Mouse (Mus musculus) midbrain, postnatal 0 days (tissue): ENCODE data around the gene St3gal3. TPM values are rescaled to one million over a fixed set of nuclear protein-coding genes. Genes with fewer than 3 reads are reported as not detected.

ENCODE experiments used
- ATAC-seq: fragments of 200-750 bp; cut with Nextera tagmentation; 2 replicates; pipeline ENCODE4 v1.8.0; 2017; ENCODE audit warnings: moderate number of reproducible peaks, mild to moderate bottlenecking, moderate TSS enrichment, moderate library complexity; ENCODE audit not compliant: low FRiP score
- DNase-seq: peaks from one replicate; pipeline ENCODE4 v3.0.0-alpha.2; 2015; ENCODE audit warnings: low spot score
- H3K27ac ChIP-seq: fragments of 300-500 bp; sonication (generic); 2 replicates; pipeline ENCODE4 v1.5.1; 2014; ENCODE audit warnings: low read depth, mild to moderate bottlenecking, low read length, mixed read lengths
- H3K27me3 ChIP-seq: fragments of 300-500 bp; sonication (generic); 2 replicates; pipeline ENCODE4 v1.6.1; 2014; ENCODE audit warnings: low read length, control low read depth, mixed read lengths; ENCODE audit not compliant: insufficient read depth
- H3K36me3 ChIP-seq: fragments of 300-500 bp; sonication (generic); 2 replicates; pipeline ENCODE4 v1.6.1; 2014; ENCODE audit warnings: low read length, control low read depth, mixed read lengths; ENCODE audit not compliant: insufficient read depth
- H3K4me1 ChIP-seq: fragments of 300-500 bp; sonication (generic); 2 replicates; pipeline ENCODE4 v1.6.1; 2014; ENCODE audit warnings: mild to moderate bottlenecking, control low read depth, antibody characterized with exemption, low read length, mixed read lengths; ENCODE audit not compliant: insufficient read depth
- H3K4me2 ChIP-seq: fragments of 300-500 bp; sonication (generic); 2 replicates; pipeline ENCODE4 v1.6.1; 2014; ENCODE audit warnings: low read depth, mild to moderate bottlenecking, low read length, mixed read lengths; ENCODE audit not compliant: poor library complexity, severe bottlenecking
- H3K4me3 ChIP-seq: fragments of 300-500 bp; sonication (generic); 2 replicates; pipeline ENCODE4 v1.5.1; 2014; ENCODE audit warnings: low read depth, mild to moderate bottlenecking, low read length, moderate library complexity
- H3K9ac ChIP-seq: fragments of 300-500 bp; sonication (generic); replicated peaks from 2 replicates; pipeline ENCODE4 v1.6.1; 2014; ENCODE audit warnings: mild to moderate bottlenecking, low read length, moderate library complexity, mixed read lengths; ENCODE audit not compliant: poor library complexity, severe bottlenecking
- H3K9me3 ChIP-seq: fragments of 300-500 bp; sonication (generic); 2 replicates; pipeline ENCODE4 v1.6.1; 2016; ENCODE audit warnings: low read length, control low read depth
- CTCF ChIP-seq: IDR thresholded peaks from 2 replicates; pipeline ENCODE4 v1.5.1; 2016; ENCODE audit warnings: antibody characterized with exemption, mild to moderate bottlenecking
- WGBS: fragments of 180-500 bp; shearing (Covaris S2); extraction: QIAGEN DNeasy Blood & Tissue Kit; methylation state at CpG from one replicate; pipeline ENCODE4 v1.1.7; 2014; 5-methylcytosine and 5-hydroxymethylcytosine counted together
- polyA plus RNA-seq: library from polyadenylated mRNA; unstranded; fragments of >200 nt; fragmentation: Nextera tagmentation; extraction: Ambion mirVana; gene quantifications from 2 replicates; pipeline ENCODE4 v1.2.1, GENCODE M21; 2015
- total RNA-seq: library from RNA; depleted of rRNA; stranded (reverse); fragments of >200 nt; gene quantifications from 2 replicates; pipeline ENCODE4 v1.2.3, GENCODE M21; 2014

The St3gal3 gene
- total and polyA plus RNA-seq, 2 experiments from 2014 or later, result 10.7 to 46.3 TPM

DNA sequence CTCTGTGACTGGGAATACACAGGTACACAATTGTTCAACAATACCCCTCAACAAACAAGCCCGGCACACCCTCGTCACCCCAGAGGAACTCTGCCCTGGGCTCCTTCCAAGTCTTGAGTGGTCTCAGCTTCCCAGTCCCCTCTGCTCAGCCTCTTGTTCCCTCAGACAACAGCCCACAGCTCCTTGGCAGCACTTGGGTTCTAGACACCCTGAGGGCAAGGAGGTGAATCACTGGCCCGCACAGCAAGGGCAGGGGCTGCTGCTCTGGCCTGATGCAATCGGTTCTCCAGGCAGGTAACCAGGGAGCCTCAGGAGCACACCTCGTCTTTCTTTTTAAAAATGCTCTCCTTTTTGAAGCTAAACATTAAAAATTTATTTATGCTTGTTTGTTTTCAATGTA, 201.5 kb downstream of the St3gal3 start:
- Histone ChIP-seq H3K4me2 (no peak overlapping the region), H3K4me1 (0 out of 2 replicates have a peak, but pooled peaks cover 5% of the 10 kb centered on the region), H3K9me3 (no peaks in the 10 kb centered on the region), H3K4me3 (no peak overlapping the region), H3K27me3 (peaks cover 17% of the 10 kb centered on the region), H3K36me3 (peaks cover 12% of the 10 kb centered on the region; the same call in 1 of the 2 replicates), H3K9ac (no peak overlapping the region), H3K27ac (no peak overlapping the region)
- DNase-seq (no peak), ATAC-seq (no peak)
- no peak for TF ChIP-seq CTCF
- WGBS, result 90% methylated on average over 5 of the region's 5 CpGs

DNA sequence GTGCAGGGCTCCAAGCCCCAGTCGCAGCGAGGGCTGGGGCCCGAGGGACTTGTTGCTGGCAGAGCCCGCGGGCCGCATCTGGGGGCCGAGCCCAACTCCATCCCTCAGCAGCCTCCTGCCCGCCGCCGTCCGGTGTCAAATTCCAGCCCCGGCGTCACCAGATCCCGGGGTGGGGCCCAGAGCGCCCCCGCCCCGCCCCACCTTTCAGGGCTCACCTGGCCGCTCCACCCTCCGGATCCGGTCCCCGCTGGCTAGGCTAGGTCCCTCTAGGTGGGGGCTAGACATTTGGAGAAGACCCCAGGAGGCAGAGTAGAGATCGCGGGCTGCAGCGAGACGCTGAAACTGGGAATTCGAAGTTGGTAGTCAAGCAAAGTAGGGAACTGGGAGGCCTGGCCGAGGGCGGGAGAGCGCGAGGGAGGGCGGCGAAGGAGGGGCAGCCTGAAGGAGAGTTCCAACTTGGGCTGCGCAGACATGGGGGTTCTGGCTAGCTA, 205.3 kb downstream of the St3gal3 start, which contains the start of gene Artn:
TSS of gene Artn (minus strand) at position 373 of the 491 bp plus-strand sequence.
- Histone ChIP-seq H3K27me3 (peaks cover 17% of the 10 kb centered on the region), H3K27ac (no peak within 1 kb of the TSS), H3K36me3 (peaks cover 12% of the 10 kb centered on the region; the same call in 1 of the 2 replicates), H3K4me1 (peaks cover 5% of the 10 kb centered on the region; the same call in 1 of the 2 replicates), H3K4me3 (peak within 1 kb of the TSS; percentile 17), H3K4me2 (peak within 1 kb of the TSS; percentile 41), H3K9me3 (no peaks in the 10 kb centered on the region), H3K9ac (0 out of 2 replicates have a peak within 1 kb of the TSS, but pooled peaks have one; percentile 1)
- no peak for DNase-seq
- no peak for TF ChIP-seq CTCF
- 1% methylated on average over 32 of the region's 33 CpGs for WGBS
- no peak for ATAC-seq

GRCm38 (mm10) chr4:117928699-117929241, 205.9 kb downstream of the St3gal3 start:
- 3% methylated on average over 13 of the region's 13 CpGs for WGBS
- no peak; the same call in 1 of the 2 replicates for ATAC-seq
- peak; percentile 49 for DNase-seq

DNA sequence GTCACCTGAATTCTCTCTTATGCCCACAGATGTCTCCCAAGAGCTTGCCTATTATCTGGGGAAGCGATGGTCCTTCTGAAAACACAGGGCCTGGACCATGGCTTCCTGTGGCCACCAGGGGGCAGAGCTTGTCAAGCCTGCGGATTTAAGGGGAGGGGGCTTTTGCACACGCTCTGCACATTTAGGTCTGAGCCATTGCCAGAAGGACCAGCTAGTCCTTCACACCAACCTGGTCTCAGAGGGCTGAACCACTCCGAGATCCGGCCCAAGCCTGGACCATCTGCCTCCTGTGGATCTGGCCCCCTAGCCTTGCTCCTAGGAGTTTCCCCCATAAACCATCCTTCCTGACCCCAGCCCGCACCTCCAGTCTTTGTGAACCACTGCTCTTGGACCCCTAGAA, 206.5 kb downstream of the St3gal3 start:
- peak; percentile 95 for TF ChIP-seq CTCF
- H3K27me3 ChIP-seq, result peaks cover 17% of the 10 kb centered on the region
- H3K4me3 ChIP-seq, result no peak overlapping the region
- WGBS, result 13% methylated on average over 6 of the region's 6 CpGs
- ATAC-seq (peak; percentile 47), DNase-seq (peak; percentile 89)
- peaks cover 5% of the 10 kb centered on the region; the same call in 1 of the 2 replicates for H3K4me1 ChIP-seq
- H3K36me3 ChIP-seq, result peaks cover 12% of the 10 kb centered on the region; the same call in 1 of the 2 replicates
- no peak overlapping the region for H3K4me2 ChIP-seq
- no peak overlapping the region for H3K27ac ChIP-seq
- no peaks in the 10 kb centered on the region for H3K9me3 ChIP-seq
- H3K9ac ChIP-seq, result no peak overlapping the region

More at GRCm38 (mm10) chr4:117928699-117929241, 205.9 kb downstream of the St3gal3 start:
- Histone ChIP-seq H3K27ac (no peak overlapping the region), H3K9me3 (no peaks in the 10 kb centered on the region), H3K36me3 (peaks cover 12% of the 10 kb centered on the region; the same call in 1 of the 2 replicates), H3K4me2 (peak overlapping the region; percentile 41), H3K27me3 (peaks cover 17% of the 10 kb centered on the region), H3K9ac (no peak overlapping the region), H3K4me3 (no peak overlapping the region), H3K4me1 (peaks cover 5% of the 10 kb centered on the region; the same call in 1 of the 2 replicates)
- peak; percentile 57 for TF ChIP-seq CTCF

DNA sequence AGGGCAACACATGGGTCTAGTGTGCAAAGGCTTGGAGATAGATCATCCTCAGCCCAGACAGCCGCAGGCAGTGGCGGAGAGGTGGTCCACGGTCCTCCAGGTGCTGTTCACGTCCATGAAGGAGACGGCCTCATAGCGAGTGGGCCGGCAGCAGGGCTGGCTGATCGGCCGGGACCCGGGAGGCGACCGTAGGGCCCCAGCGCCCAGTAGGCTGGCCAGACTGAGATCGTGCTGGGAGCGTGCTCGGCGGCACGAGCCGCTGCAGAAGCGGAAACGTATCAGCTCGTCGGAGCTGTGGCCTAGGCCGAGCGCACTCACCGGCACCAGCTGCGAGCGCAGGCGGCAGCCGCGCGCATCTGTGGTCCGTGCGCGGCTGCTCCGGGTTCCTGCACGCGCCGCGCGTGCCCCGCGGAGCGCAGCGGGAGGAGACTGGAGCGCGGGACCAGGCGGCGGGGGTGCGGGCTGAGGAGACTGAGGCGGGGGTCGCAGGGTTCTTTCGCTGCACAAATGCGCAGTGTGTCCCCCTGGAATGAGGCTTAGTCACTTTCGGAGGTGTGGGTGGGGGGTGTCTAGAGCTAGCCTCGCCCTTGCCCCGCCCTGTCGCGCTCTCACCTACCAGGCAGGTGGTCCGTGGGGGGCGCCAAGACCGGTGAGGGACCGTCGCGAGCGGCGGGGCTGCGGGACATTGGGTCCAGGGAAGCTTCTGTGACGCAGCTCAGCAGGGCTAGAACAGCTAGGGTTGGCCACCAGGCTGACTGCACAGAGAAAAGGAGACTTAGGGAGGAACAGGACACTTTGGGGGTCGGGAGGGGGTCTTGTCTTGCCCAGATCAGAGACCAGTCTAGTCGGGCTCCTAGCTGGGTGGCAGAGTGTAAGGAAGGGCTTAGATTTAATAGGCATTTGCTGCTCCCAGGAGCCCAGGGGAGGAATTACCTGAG, 207.9 kb downstream of the St3gal3 start:
- H3K9me3 ChIP-seq, result no peaks in the 10 kb centered on the region
- peak; percentile 75 for ATAC-seq
- TF ChIP-seq CTCF, result no peak
- H3K27ac ChIP-seq, result no peak overlapping the region
- peaks cover 17% of the 10 kb centered on the region for H3K27me3 ChIP-seq
- H3K4me1 ChIP-seq, result peaks cover 5% of the 10 kb centered on the region; the same call in 1 of the 2 replicates
- WGBS, result 1% methylated on average over 70 of the region's 71 CpGs
- peak overlapping the region; percentile 96 for H3K4me2 ChIP-seq
- peak overlapping the region; percentile 61 for H3K9ac ChIP-seq
- peak; percentile 73 for DNase-seq
- 0 out of 2 replicates have a peak, but pooled peaks cover 2% of the 10 kb centered on the region for H3K36me3 ChIP-seq
- peak overlapping the region; percentile 51 for H3K4me3 ChIP-seq
